In genomic region chr16:95321945-95322625, GRCm38 (mm10) we compare ENCODE assay signal across 11 mouse cellular contexts.
DNase-seq lines count a peak whose midpoint lies in the region; ATAC-seq and TF ChIP-seq lines count a peak whose summit lies in the region.
"Had no signal": no experiment of that assay in that cellular context is flagged by ENCODE, and none has a peak within 500 bp of the region (broad histone marks: within the 10 kb centered on the region; RNA-seq: fewer than 3 reads in every experiment).

No protein-coding gene starts in this region.

- H3K4me2 ChIP-seq in heart, embryonic 11.5 days: no peak overlapping the region
- no peak overlapping the region for H3K4me2 ChIP-seq in limb, embryonic 14.5 days (replicated peaks; ENCODE audit: low read depth, low read length, severe bottlenecking)
- no peak overlapping the region for H3K4me2 ChIP-seq in midbrain, embryonic 13.5 days (replicated peaks)
- H3K4me2 ChIP-seq: hindbrain, embryonic 12.5 days had no signal

- H3K4me1 ChIP-seq in heart, embryonic 11.5 days (ENCODE audit: control insufficient read depth, insufficient read depth, low read length): no peaks in the 10 kb centered on the region
- peaks cover 5% of the 10 kb centered on the region; the same call in 1 of the 2 replicates for H3K4me1 ChIP-seq in brown adipose tissue, adult 24 weeks (ENCODE audit: control insufficient read depth, insufficient read depth, insufficient read length, low read length)
- H3K4me1 ChIP-seq in heart, embryonic 10.5 days: peaks cover 6% of the 10 kb centered on the region
- peaks cover 5% of the 10 kb centered on the region; the same call in 1 of the 2 replicates for H3K4me1 ChIP-seq in limb, embryonic 14.5 days (ENCODE audit: control insufficient read depth, insufficient read depth, low read length)
- no peaks in the 10 kb centered on the region for H3K4me1 ChIP-seq in midbrain, embryonic 13.5 days (replicated peaks)

- H3K9ac ChIP-seq in heart, embryonic 11.5 days (ENCODE audit: low read depth, low read length): no peak overlapping the region
- no peak overlapping the region for H3K9ac ChIP-seq in limb, embryonic 14.5 days (ENCODE audit: low read depth, low read length, severe bottlenecking)
- no peak overlapping the region for H3K9ac ChIP-seq in midbrain, embryonic 13.5 days (replicated peaks)
- H3K9ac ChIP-seq: hindbrain, embryonic 12.5 days had no signal

- WGBS in heart, embryonic 11.5 days (ENCODE audit: insufficient replicate concordance): 42% methylated on average over 9 of the region's 9 CpGs
- WGBS in heart, embryonic 10.5 days: 38% methylated on average over 9 of the region's 9 CpGs
- 39% methylated on average over 9 of the region's 9 CpGs for WGBS in limb, embryonic 14.5 days
- WGBS in midbrain, embryonic 13.5 days: 80% methylated on average over 9 of the region's 9 CpGs

- no peak overlapping the region for H3K4me3 ChIP-seq in heart, embryonic 11.5 days (ENCODE audit: low read depth, low read length)
- no peak overlapping the region for H3K4me3 ChIP-seq in brown adipose tissue, adult 24 weeks (ENCODE audit: insufficient read depth, low read depth, low read length)
- H3K4me3 ChIP-seq in heart, embryonic 10.5 days: no peak overlapping the region
- H3K4me3 ChIP-seq in limb, embryonic 14.5 days (replicated peaks; ENCODE audit: low read length): no peak overlapping the region
- no peak overlapping the region for H3K4me3 ChIP-seq in midbrain, embryonic 13.5 days (replicated peaks)
- H3K4me3 ChIP-seq: hindbrain, embryonic 12.5 days had no signal

- TF ChIP-seq POLR2A in limb, embryonic 14.5 days (IDR thresholded peaks at IDR 0.05; ENCODE audit: borderline replicate concordance, extremely low read depth, insufficient read depth, insufficient read length): no peak

- no peak overlapping the region for H3K27ac ChIP-seq in heart, embryonic 11.5 days (ENCODE audit: low read depth, low read length)
- H3K27ac ChIP-seq in brown adipose tissue, adult 24 weeks (replicated peaks; ENCODE audit: low read depth, low read length): peak overlapping the region; percentile 99
- peak overlapping the region; percentile 36; the same call in 1 of the 2 replicates for H3K27ac ChIP-seq in heart, embryonic 10.5 days
- no peak overlapping the region for H3K27ac ChIP-seq in limb, embryonic 14.5 days (replicated peaks; ENCODE audit: low read depth, low read length)
- H3K27ac ChIP-seq in midbrain, embryonic 13.5 days: no peak overlapping the region
- H3K27ac ChIP-seq: hindbrain, embryonic 12.5 days had no signal

- H3K36me3 ChIP-seq in heart, embryonic 11.5 days (ENCODE audit: control insufficient read depth, insufficient read depth, low read length): no peaks in the 10 kb centered on the region
- H3K36me3 ChIP-seq in heart, embryonic 10.5 days: no peaks in the 10 kb centered on the region
- H3K36me3 ChIP-seq in limb, embryonic 14.5 days (ENCODE audit: control insufficient read depth, insufficient read depth, low read length): no peaks in the 10 kb centered on the region
- no peaks in the 10 kb centered on the region for H3K36me3 ChIP-seq in midbrain, embryonic 13.5 days
- H3K36me3 ChIP-seq: hindbrain, embryonic 12.5 days had no signal

- H3K27me3 ChIP-seq in heart, embryonic 11.5 days (ENCODE audit: control insufficient read depth, insufficient read depth, low read length): no peaks in the 10 kb centered on the region
- H3K27me3 ChIP-seq in heart, embryonic 10.5 days (ENCODE audit: insufficient read depth, poor library complexity, severe bottlenecking): no peaks in the 10 kb centered on the region
- H3K27me3 ChIP-seq in limb, embryonic 14.5 days (ENCODE audit: control insufficient read depth, insufficient read depth, low read length): no peaks in the 10 kb centered on the region
- H3K27me3 ChIP-seq in midbrain, embryonic 13.5 days: no peaks in the 10 kb centered on the region
- H3K27me3 ChIP-seq: hindbrain, embryonic 12.5 days had no signal

- ATAC-seq in heart, embryonic 11.5 days (replicated peaks; ENCODE audit: insufficient number of reproducible peaks, low FRiP score, low TSS enrichment): no peak
- ATAC-seq in limb, embryonic 14.5 days (ENCODE audit: low FRiP score, low read depth): peak; percentile 55; the same call in 1 of the 2 replicates
- ATAC-seq in midbrain, embryonic 13.5 days: no peak

- H3K9me3 ChIP-seq in heart, embryonic 11.5 days (replicated peaks; ENCODE audit: control insufficient read depth, low read length): no peaks in the 10 kb centered on the region
- H3K9me3 ChIP-seq in heart, embryonic 10.5 days: no peaks in the 10 kb centered on the region
- H3K9me3 ChIP-seq in limb, embryonic 14.5 days (ENCODE audit: control insufficient read depth, low read length): no peaks in the 10 kb centered on the region
- no peaks in the 10 kb centered on the region for H3K9me3 ChIP-seq in midbrain, embryonic 13.5 days
- H3K9me3 ChIP-seq: hindbrain, embryonic 12.5 days had no signal

- peak; percentile 37 to 78 for DNase-seq in heart, adult 18-20 months
- no peak for DNase-seq in heart, embryonic 10.5 days (ENCODE audit: low spot score)
- peak; percentile 39 for DNase-seq in limb, embryonic 14.5 days (ENCODE audit: low spot score)
- DNase-seq in cerebellum, postnatal 14 days: no peak
- DNase-seq in urinary bladder, postnatal 14 days (ENCODE audit: low spot score): no peak
- DNase-seq: layer of hippocampus, adult 9-11 months; right cerebral cortex, postnatal 25 days had no signal

Comparison
In these comparisons a context has a peak if more than half of its experiments do, and no peak if none do; other contexts are left out.
1. DNase-seq: peak in heart, adult 18-20 months (2 of 2) and limb, embryonic 14.5 days (single experiment); none in heart, embryonic 10.5 days (single experiment), cerebellum, postnatal 14 days (0 of 2) and urinary bladder, postnatal 14 days (single experiment).
2. H3K27ac ChIP-seq: peak in brown adipose tissue, adult 24 weeks (single experiment) and heart, embryonic 10.5 days (single experiment); none in heart, embryonic 11.5 days (single experiment), limb, embryonic 14.5 days (single experiment) and midbrain, embryonic 13.5 days (single experiment).